Mouse (Mus musculus) limb, embryonic 14.5 days (tissue): ENCODE results near the gene Actl10. TPM values are rescaled to one million over a fixed set of nuclear protein-coding genes. Genes with fewer than 3 reads are reported as not detected.

Experiments used
- ATAC-seq: fragments of 200-750 bp; cut with Nextera tagmentation; 2 replicates; pipeline ENCODE4 v1.8.0; 2017; ENCODE audit warnings: low read depth, moderate number of reproducible peaks, moderate TSS enrichment; ENCODE audit not compliant: low FRiP score
- DNase-seq: peaks from one replicate; pipeline ENCODE4 v3.0.0-alpha.2; 2015; ENCODE audit warnings: low spot score
- H3K27ac ChIP-seq: fragments of 300-500 bp; sonication (generic); replicated peaks from 2 replicates; pipeline ENCODE4 v1.5.1; 2014; ENCODE audit warnings: low read depth, mild to moderate bottlenecking, low read length, moderate library complexity, mixed read lengths
- H3K27me3 ChIP-seq: fragments of 300-500 bp; sonication (generic); 2 replicates; pipeline ENCODE4 v1.6.1; 2014; ENCODE audit warnings: low read length, mixed read lengths; ENCODE audit not compliant: control insufficient read depth, insufficient read depth
- H3K36me3 ChIP-seq: fragments of 300-500 bp; sonication (generic); 2 replicates; pipeline ENCODE4 v1.6.1; 2014; ENCODE audit warnings: mild to moderate bottlenecking, low read length, moderate library complexity, mixed read lengths; ENCODE audit not compliant: control insufficient read depth, insufficient read depth
- H3K4me1 ChIP-seq: fragments of 300-500 bp; sonication (generic); 2 replicates; pipeline ENCODE4 v1.6.1; 2014; ENCODE audit warnings: antibody characterized with exemption, low read length, mixed read lengths; ENCODE audit not compliant: control insufficient read depth, insufficient read depth
- H3K4me2 ChIP-seq: fragments of 300-500 bp; sonication (generic); replicated peaks from 2 replicates; pipeline ENCODE4 v1.6.1; 2014; ENCODE audit warnings: low read depth, mild to moderate bottlenecking, low read length, moderate library complexity; ENCODE audit not compliant: severe bottlenecking
- H3K4me3 ChIP-seq: fragments of 300-500 bp; sonication (generic); replicated peaks from 2 replicates; pipeline ENCODE4 v1.5.1; 2014; ENCODE audit warnings: low read length
- H3K9ac ChIP-seq: fragments of 300-500 bp; sonication (generic); 2 replicates; pipeline ENCODE4 v1.6.1; 2014; ENCODE audit warnings: mild to moderate bottlenecking, low read depth, low read length, moderate library complexity; ENCODE audit not compliant: severe bottlenecking
- H3K9me3 ChIP-seq: fragments of 300-500 bp; sonication (generic); 2 replicates; pipeline ENCODE4 v1.6.1; 2016; ENCODE audit warnings: low read length; ENCODE audit not compliant: control insufficient read depth
- POLR2A ChIP-seq: fragments of 200-500 bp; IDR thresholded peaks from 2 replicates; pipeline ENCODE4 v1.8.0; 2012; ENCODE audit warnings: inconsistent platforms, mild to moderate bottlenecking, moderate library complexity, borderline replicate concordance; ENCODE audit not compliant: insufficient read depth, insufficient read length; ENCODE audit errors: extremely low read depth
- WGBS: fragments of 180-500 bp; shearing (Covaris S2); extraction: QIAGEN DNeasy Blood & Tissue Kit; methylation state at CpG from one replicate; pipeline ENCODE4 v1.1.7; 2014; 5-methylcytosine and 5-hydroxymethylcytosine counted together
- polyA plus RNA-seq, 2 experiments: library from polyadenylated mRNA; depleted of rRNA in 1 of 2; stranded (reverse) in 1 of 2; unstranded in 1 of 2; fragments of >200 nt; fragmentation: Nextera tagmentation in 1 of 2; extraction: Ambion mirVana in 1 of 2; gene quantifications; 2 replicates each; pipeline versions ENCODE4 v1.2.1 to v1.2.3; 2012 to 2014

Gene Actl10
- polyA plus RNA-seq, 2 experiments = 0.09 to 0.21 TPM

DNA sequence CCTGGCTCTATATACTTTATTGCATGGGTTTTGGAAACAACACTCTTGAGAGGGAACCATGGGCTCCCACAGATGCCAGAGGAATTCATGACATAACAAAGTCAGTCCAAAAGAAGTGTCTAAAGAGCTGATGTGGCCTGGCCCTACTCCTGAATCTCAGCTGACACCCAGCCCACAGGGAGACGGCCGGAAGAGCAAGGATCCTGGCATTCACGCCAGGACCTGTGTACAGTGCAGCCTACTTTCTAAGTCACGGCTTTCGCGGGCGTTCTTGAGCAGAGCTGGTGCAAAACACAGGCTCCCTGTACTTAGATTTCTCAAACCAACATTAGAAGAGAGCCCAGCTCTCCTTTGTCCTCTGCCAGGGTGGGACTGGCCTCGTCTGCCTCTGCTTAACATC, 29.0 kb downstream of the Actl10 start:
- H3K9ac ChIP-seq = no peak overlapping the region
- H3K4me3 ChIP-seq = no peak overlapping the region
- H3K27me3 ChIP-seq = no peaks in the 10 kb centered on the region
- no peaks in the 10 kb centered on the region for H3K9me3 ChIP-seq
- 78% methylated on average over 8 of the region's 8 CpGs for WGBS
- TF ChIP-seq POLR2A = no peak
- no peak overlapping the region for H3K4me2 ChIP-seq
- no peak overlapping the region for H3K27ac ChIP-seq
- 0 out of 2 replicates have a peak, but pooled peaks cover 5% of the 10 kb centered on the region for H3K4me1 ChIP-seq
- no peaks in the 10 kb centered on the region for H3K36me3 ChIP-seq
- ATAC-seq (no peak), DNase-seq (no peak)

DNA sequence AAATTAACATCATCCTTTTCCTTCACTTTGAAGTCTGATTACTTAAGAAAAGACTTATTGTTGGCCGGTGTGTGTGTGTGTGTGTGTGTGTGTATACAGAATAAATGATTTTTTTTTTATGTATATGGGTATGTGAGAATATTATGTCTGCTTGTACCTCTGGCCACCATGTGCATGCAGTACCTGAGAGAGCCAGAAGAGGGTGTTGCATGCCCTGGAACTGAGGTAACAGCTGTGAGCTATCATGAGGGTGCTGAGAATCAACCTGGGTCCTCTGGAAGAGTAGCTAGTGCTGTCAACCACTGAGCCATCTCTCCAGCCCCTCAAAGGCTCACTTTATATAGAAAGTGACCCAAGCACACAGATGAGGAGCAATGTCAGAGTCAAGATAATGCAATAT, 29.8 kb downstream of the Actl10 start:
- Histone ChIP-seq H3K9ac (no peak overlapping the region), H3K9me3 (no peaks in the 10 kb centered on the region), H3K4me2 (no peak overlapping the region), H3K4me1 (0 out of 2 replicates have a peak, but pooled peaks cover 5% of the 10 kb centered on the region), H3K27me3 (no peaks in the 10 kb centered on the region), H3K27ac (no peak overlapping the region), H3K4me3 (no peak overlapping the region), H3K36me3 (0 out of 2 replicates have a peak, but pooled peaks cover 2% of the 10 kb centered on the region)
- ATAC-seq (no peak), DNase-seq (no peak)
- WGBS = 73% methylated on average over 1 of the region's 1 CpGs
- no peak for TF ChIP-seq POLR2A

- Histone ChIP-seq H3K4me1 (0 out of 2 replicates have a peak, but pooled peaks cover 5% of the 10 kb centered on the region), H3K9me3 (no peaks in the 10 kb centered on the region), H3K27me3 (no peaks in the 10 kb centered on the region), H3K9ac (no peak overlapping the region), H3K36me3 (0 out of 2 replicates have a peak, but pooled peaks cover 12% of the 10 kb centered on the region), H3K27ac (no peak overlapping the region), H3K4me3 (no peak overlapping the region), H3K4me2 (no peak overlapping the region)
- WGBS = 62% methylated on average over 13 of the region's 15 CpGs
- no peak for TF ChIP-seq POLR2A
- 0 out of 2 replicates have a peak, but pooled peaks have one; percentile 20 for ATAC-seq
- peak; percentile 15 for DNase-seq
These were observed 32.6 kb downstream of the Actl10 start for GRCm38 (mm10) chr2:154583906-154584872.

DNA sequence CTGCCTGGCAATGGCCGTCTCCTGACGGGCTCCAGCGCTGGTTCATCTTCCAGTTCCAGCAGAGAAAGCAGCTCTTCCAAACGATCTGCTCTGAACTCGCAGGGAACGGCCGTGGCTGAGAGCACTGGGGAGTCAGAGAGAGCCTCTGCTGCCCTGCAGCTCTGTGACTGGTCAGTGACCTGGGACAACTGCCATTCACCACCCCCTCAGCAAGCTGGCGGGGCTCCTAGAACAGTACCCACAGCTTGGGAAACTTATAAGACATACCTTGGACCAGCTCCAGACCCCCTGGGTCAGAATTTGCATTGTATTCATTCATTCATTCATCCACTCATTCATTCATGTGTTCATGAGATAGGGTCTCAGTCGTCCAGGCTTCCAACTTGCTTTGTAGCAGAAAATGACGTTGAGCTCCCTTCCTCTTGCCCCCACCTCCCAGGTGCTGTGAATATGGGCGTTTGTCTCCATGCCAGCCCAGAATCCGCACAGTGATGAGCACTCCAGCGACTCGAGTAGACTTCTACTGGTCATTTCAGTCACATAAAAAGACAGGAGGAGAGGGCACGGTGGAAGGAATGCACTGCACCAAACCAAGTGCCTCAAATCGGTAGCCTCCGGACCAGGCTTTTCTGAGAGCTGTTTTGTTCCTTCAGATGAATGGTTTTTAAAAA, 33.5 kb downstream of the Actl10 start:
- Histone ChIP-seq H3K27me3 (no peaks in the 10 kb centered on the region), H3K4me1 (0 out of 2 replicates have a peak, but pooled peaks cover 5% of the 10 kb centered on the region), H3K36me3 (0 out of 2 replicates have a peak, but pooled peaks cover 12% of the 10 kb centered on the region), H3K27ac (no peak overlapping the region), H3K4me3 (no peak overlapping the region), H3K9ac (no peak overlapping the region), H3K9me3 (no peaks in the 10 kb centered on the region), H3K4me2 (no peak overlapping the region)
- 56% methylated on average over 17 of the region's 17 CpGs for WGBS
- DNase-seq (no peak), ATAC-seq (no peak)
- TF ChIP-seq POLR2A = no peak

- Histone ChIP-seq H3K4me1 (0 out of 2 replicates have a peak, but pooled peaks cover 5% of the 10 kb centered on the region), H3K36me3 (0 out of 2 replicates have a peak, but pooled peaks cover 12% of the 10 kb centered on the region), H3K9me3 (no peaks in the 10 kb centered on the region), H3K4me2 (no peak overlapping the region), H3K9ac (no peak overlapping the region), H3K27ac (no peak overlapping the region), H3K4me3 (no peak overlapping the region), H3K27me3 (no peaks in the 10 kb centered on the region)
- no peak for TF ChIP-seq POLR2A
- WGBS = 75% methylated on average over 5 of the region's 5 CpGs
- no peak for ATAC-seq
- no peak for DNase-seq
These were observed 34.8 kb downstream of the Actl10 start for GRCm38 (mm10) chr2:154586405-154586804.
